In genomic region chr13:3861251-3861650, GRCm38 (mm10) we compare ENCODE assay signal across 29 mouse cellular contexts. TPM values are rescaled to one million over a fixed set of nuclear protein-coding genes. Genes with fewer than 3 reads are reported as not detected.
DNase-seq lines count a peak whose midpoint lies in the region; ATAC-seq and TF ChIP-seq lines count a peak whose summit lies in the region.
"Had no signal": no experiment of that assay in that cellular context is flagged by ENCODE, and none has a peak within 500 bp of the region (broad histone marks: within the 10 kb centered on the region; RNA-seq: fewer than 3 reads in every experiment).

No protein-coding gene starts in this region.

- H3K27ac ChIP-seq in kidney, embryonic 15.5 days: no peak overlapping the region
- peak overlapping the region; percentile 26 for H3K27ac ChIP-seq in bone marrow, adult 2 months (ENCODE audit: control insufficient read depth, insufficient read depth, low read depth, low read length, poor library complexity)
- H3K27ac ChIP-seq in liver, embryonic 11.5 days (ENCODE audit: low read depth, low read length): no peak overlapping the region; the same call in 1 of the 2 replicates
- no peak overlapping the region for H3K27ac ChIP-seq in liver, postnatal 0 days (ENCODE audit: low read depth)
- H3K27ac ChIP-seq: forebrain, embryonic 12.5 days; heart, adult 2 months; heart, embryonic 13.5 days; hindbrain, postnatal 0 days; kidney, postnatal 0 days; left cerebral cortex, adult 2 months; macrophage; midbrain, embryonic 12.5 days had no signal

- 89% methylated on average over 8 of the region's 8 CpGs for WGBS in kidney, embryonic 15.5 days
- WGBS in bone marrow, adult 2 months: 69% methylated on average over 8 of the region's 8 CpGs
- 80% methylated on average over 8 of the region's 8 CpGs for WGBS in liver, embryonic 11.5 days
- 65% methylated on average over 8 of the region's 8 CpGs for WGBS in liver, postnatal 0 days (ENCODE audit: insufficient replicate concordance)

- no peaks in the 10 kb centered on the region for H3K27me3 ChIP-seq in kidney, embryonic 15.5 days
- H3K27me3 ChIP-seq in liver, embryonic 11.5 days (replicated peaks; ENCODE audit: control insufficient read depth, insufficient read depth, low read length): no peaks in the 10 kb centered on the region
- H3K27me3 ChIP-seq in liver, postnatal 0 days (ENCODE audit: insufficient read depth, low read length): no peaks in the 10 kb centered on the region
- H3K27me3 ChIP-seq: forebrain, embryonic 12.5 days; heart, embryonic 13.5 days; midbrain, embryonic 12.5 days had no signal

- no peak for TF ChIP-seq CTCF in bone marrow, adult 2 months (IDR thresholded peaks at IDR 0.05; ENCODE audit: control insufficient read depth, insufficient read depth, low read length)
- peak; percentile 35; the same call in 1 of the 2 replicates for TF ChIP-seq CTCF in liver, postnatal 0 days (IDR thresholded peaks at IDR 0.05; ENCODE audit: low read depth)

- ATAC-seq in kidney, embryonic 15.5 days (replicated peaks; ENCODE audit: low FRiP score): 0 out of 2 replicates have a peak, but pooled peaks have one; percentile 46
- peak; percentile 66 for ATAC-seq in liver, embryonic 11.5 days (replicated peaks; ENCODE audit: low FRiP score)
- ATAC-seq in liver, postnatal 0 days: peak; percentile 79
- ATAC-seq: hindbrain, postnatal 0 days; intestine, postnatal 0 days had no signal

- no peaks in the 10 kb centered on the region for H3K4me1 ChIP-seq in kidney, embryonic 15.5 days
- peaks cover 10% of the 10 kb centered on the region for H3K4me1 ChIP-seq in bone marrow, adult 2 months (ENCODE audit: control insufficient read depth, insufficient read depth, low read length)
- peaks cover 32% of the 10 kb centered on the region for H3K4me1 ChIP-seq in liver, embryonic 11.5 days (replicated peaks; ENCODE audit: control insufficient read depth, insufficient read depth, low read length)
- peaks cover 33% of the 10 kb centered on the region for H3K4me1 ChIP-seq in liver, postnatal 0 days (ENCODE audit: insufficient read depth)
- H3K4me1 ChIP-seq: forebrain, embryonic 12.5 days; midbrain, embryonic 12.5 days had no signal

- no peak overlapping the region for H3K9ac ChIP-seq in kidney, embryonic 15.5 days
- H3K9ac ChIP-seq in liver, embryonic 11.5 days (ENCODE audit: low read depth, low read length): no peak overlapping the region
- no peak overlapping the region for H3K9ac ChIP-seq in liver, postnatal 0 days (replicated peaks)
- H3K9ac ChIP-seq: forebrain, embryonic 12.5 days; heart, embryonic 13.5 days; midbrain, embryonic 12.5 days had no signal

- H3K36me3 ChIP-seq in kidney, embryonic 15.5 days: no peaks in the 10 kb centered on the region
- no peaks in the 10 kb centered on the region for H3K36me3 ChIP-seq in liver, embryonic 11.5 days (ENCODE audit: control insufficient read depth, insufficient read depth, low read length)
- H3K36me3 ChIP-seq in liver, postnatal 0 days (replicated peaks; ENCODE audit: insufficient read depth, low read length): no peaks in the 10 kb centered on the region
- H3K36me3 ChIP-seq: forebrain, embryonic 12.5 days; heart, embryonic 13.5 days; midbrain, embryonic 12.5 days had no signal

- DNase-seq in kidney, adult 9 months: no peak
- no peak for DNase-seq in liver, embryonic 11.5 days (ENCODE audit: low spot score)
- no peak for DNase-seq in liver, postnatal 0 days
- DNase-seq in ovary, adult 18-20 months (ENCODE audit: low spot score): no peak
- DNase-seq in kidney, adult 11 months: no peak
- DNase-seq: adrenal gland, postnatal 14 days; cerebellum, adult 18-20 months; cerebellum, postnatal 14 days; gastrocnemius, postnatal 36 days; heart, postnatal 14 days; right cerebral cortex, postnatal 25 days; spleen, adult 18-20 months; thymus, adult 2 months had no signal

- no peak overlapping the region for H3K4me3 ChIP-seq in kidney, embryonic 15.5 days (replicated peaks)
- H3K4me3 ChIP-seq in bone marrow, adult 2 months (replicated peaks; ENCODE audit: control insufficient read depth, low read depth, low read length): no peak overlapping the region
- no peak overlapping the region for H3K4me3 ChIP-seq in liver, embryonic 11.5 days (ENCODE audit: low read depth, low read length)
- no peak overlapping the region for H3K4me3 ChIP-seq in liver, postnatal 0 days (ENCODE audit: low read depth, low read length)
- H3K4me3 ChIP-seq: forebrain, embryonic 12.5 days; heart, adult 2 months; heart, embryonic 13.5 days; left cerebral cortex, adult 2 months; midbrain, embryonic 12.5 days had no signal

- no peak for TF ChIP-seq POLR2A in bone marrow, adult 2 months (IDR thresholded peaks at IDR 0.05; ENCODE audit: borderline replicate concordance, control insufficient read depth, low read depth, low read length)

- no peaks in the 10 kb centered on the region for H3K9me3 ChIP-seq in kidney, embryonic 15.5 days (replicated peaks)
- no peaks in the 10 kb centered on the region for H3K9me3 ChIP-seq in liver, embryonic 11.5 days (ENCODE audit: control insufficient read depth, low read length)
- H3K9me3 ChIP-seq in liver, postnatal 0 days (ENCODE audit: low read length): no peaks in the 10 kb centered on the region
- H3K9me3 ChIP-seq: forebrain, embryonic 12.5 days; heart, embryonic 13.5 days; midbrain, embryonic 12.5 days had no signal

- H3K4me2 ChIP-seq in kidney, embryonic 15.5 days: no peak overlapping the region
- no peak overlapping the region for H3K4me2 ChIP-seq in liver, embryonic 11.5 days
- no peak overlapping the region for H3K4me2 ChIP-seq in liver, postnatal 0 days (ENCODE audit: low read depth, low read length)
- H3K4me2 ChIP-seq: forebrain, embryonic 12.5 days; heart, embryonic 13.5 days; midbrain, embryonic 12.5 days had no signal

- TF ChIP-seq EP300 in liver, postnatal 0 days (IDR thresholded peaks at IDR 0.05; ENCODE audit: low read depth): peak; percentile 55; the same call in 1 of the 2 replicates

RNA-seq across cellular contexts. Expression of gene Calm5, which starts 7.3 kb away (rescaled TPM):
- polyA plus RNA-seq in kidney, embryonic 15.5 days (2015; fragmentation: Nextera tagmentation; extraction: Ambion mirVana): not detected in 2 replicates
- not detected in 2 replicates for polyA plus RNA-seq in bone marrow, adult 2 months (2011; ENCODE audit: insufficient read depth, insufficient read length, low replicate concordance, missing spikeins)
- polyA plus RNA-seq in liver, embryonic 11.5 days (2014; fragmentation: Nextera tagmentation; extraction: Ambion mirVana): not detected in 2 replicates
- polyA plus RNA-seq in liver, postnatal 0 days (2015; fragmentation: Nextera tagmentation; extraction: Ambion mirVana): not detected in 2 replicates
- polyA plus RNA-seq: embryonic facial prominence, embryonic 11.5 days; forebrain, embryonic 12.5 days; heart, adult 2 months; heart, embryonic 13.5 days; hindbrain, embryonic 11.5 days; hindbrain, postnatal 0 days; intestine, postnatal 0 days; kidney, postnatal 0 days; large intestine, adult 2 months; lung, embryonic 16.5 days; macrophage; midbrain, embryonic 12.5 days; stomach, embryonic 16.5 days; thymus, adult 2 months had no signal

RNA-seq across cellular contexts. Expression of gene Calm4, which starts 23.7 kb away (rescaled TPM):
- 0.17 and 3.2 TPM in 2 replicates for polyA plus RNA-seq in kidney, embryonic 15.5 days (2015; fragmentation: Nextera tagmentation; extraction: Ambion mirVana)
- not detected in 2 replicates for polyA plus RNA-seq in bone marrow, adult 2 months (2011; ENCODE audit: insufficient read depth, insufficient read length, low replicate concordance, missing spikeins)
- polyA plus RNA-seq in liver, embryonic 11.5 days (2014; fragmentation: Nextera tagmentation; extraction: Ambion mirVana): not detected in 2 replicates
- polyA plus RNA-seq in liver, postnatal 0 days (2015; fragmentation: Nextera tagmentation; extraction: Ambion mirVana): not detected in 2 replicates
- polyA plus RNA-seq: embryonic facial prominence, embryonic 11.5 days; forebrain, embryonic 12.5 days; heart, adult 2 months; heart, embryonic 13.5 days; hindbrain, embryonic 11.5 days; intestine, postnatal 0 days; kidney, postnatal 0 days; large intestine, adult 2 months; lung, embryonic 16.5 days; macrophage; midbrain, embryonic 12.5 days had no signal

RNA-seq across cellular contexts. Expression of gene Net1, which starts 56.8 kb away (rescaled TPM):
- 61.6 and 62.9 TPM in 2 replicates for polyA plus RNA-seq in kidney, embryonic 15.5 days (2015; fragmentation: Nextera tagmentation; extraction: Ambion mirVana)
- polyA plus RNA-seq in bone marrow, adult 2 months (2011; ENCODE audit: insufficient read depth, insufficient read length, low replicate concordance, missing spikeins): 65.0 and 81.1 TPM in 2 replicates
- 95.0 and 103 TPM in 2 replicates for polyA plus RNA-seq in liver, embryonic 11.5 days (2014; fragmentation: Nextera tagmentation; extraction: Ambion mirVana)
- polyA plus RNA-seq in liver, postnatal 0 days (2015; fragmentation: Nextera tagmentation; extraction: Ambion mirVana): 44.9 and 46.5 TPM in 2 replicates

RNA-seq across cellular contexts. Expression of gene Tubal3, which starts 56.8 kb away (rescaled TPM):
- polyA plus RNA-seq in kidney, embryonic 15.5 days (2015; fragmentation: Nextera tagmentation; extraction: Ambion mirVana): not detected in 2 replicates
- polyA plus RNA-seq in bone marrow, adult 2 months (2011; ENCODE audit: insufficient read depth, insufficient read length, low replicate concordance, missing spikeins): not detected in 2 replicates
- polyA plus RNA-seq in liver, embryonic 11.5 days (2014; fragmentation: Nextera tagmentation; extraction: Ambion mirVana): not detected in 2 replicates
- 0.08 TPM in 1 of 2 replicates, not detected in the other for polyA plus RNA-seq in liver, postnatal 0 days (2015; fragmentation: Nextera tagmentation; extraction: Ambion mirVana)
- polyA plus RNA-seq: embryonic facial prominence, embryonic 11.5 days; forebrain, embryonic 12.5 days; heart, adult 2 months; heart, embryonic 13.5 days; hindbrain, embryonic 11.5 days; hindbrain, postnatal 0 days; kidney, postnatal 0 days; lung, embryonic 16.5 days; macrophage; midbrain, embryonic 12.5 days; thymus, adult 2 months had no signal

RNA-seq across cellular contexts. Expression of gene Calml3, which starts 57.1 kb away (rescaled TPM):
- 0.45 and 0.74 TPM in 2 replicates for polyA plus RNA-seq in kidney, embryonic 15.5 days (2015; fragmentation: Nextera tagmentation; extraction: Ambion mirVana)
- 1.6 TPM in 1 of 2 replicates, not detected in the other for polyA plus RNA-seq in bone marrow, adult 2 months (2011; ENCODE audit: insufficient read depth, insufficient read length, low replicate concordance, missing spikeins)
- 0.19 TPM in 1 of 2 replicates, not detected in the other for polyA plus RNA-seq in liver, embryonic 11.5 days (2014; fragmentation: Nextera tagmentation; extraction: Ambion mirVana)
- not detected in 2 replicates for polyA plus RNA-seq in liver, postnatal 0 days (2015; fragmentation: Nextera tagmentation; extraction: Ambion mirVana)
- polyA plus RNA-seq: forebrain, embryonic 12.5 days; heart, embryonic 13.5 days; hindbrain, embryonic 11.5 days; hindbrain, postnatal 0 days; intestine, postnatal 0 days; large intestine, adult 2 months; macrophage; midbrain, embryonic 12.5 days had no signal
